Mouse (Mus musculus) heart, embryonic 13.5 days (tissue): ENCODE data around the gene Suv39h1. TPM values are rescaled to one million over a fixed set of nuclear protein-coding genes. Genes with fewer than 3 reads are reported as not detected.
A peak's percentile ranks its signal among the peaks of the same experiment; 100 is the strongest.
"Not testable (repeated sequence)": the region's sequence is repeated elsewhere in the genome, so short reads cannot be mapped to it uniquely, and the experiment has no call there.

Experiments used
- ATAC-seq: fragments of 200-750 bp; cut with Nextera tagmentation; 2 replicates; pipeline ENCODE4 v1.8.0; 2017; ENCODE audit warnings: moderate TSS enrichment; ENCODE audit not compliant: insufficient number of reproducible peaks, low FRiP score, low TSS enrichment; ENCODE audit errors: extremely low read depth
- H3K27ac ChIP-seq: fragments of 300-500 bp; sonication (generic); replicated peaks from 2 replicates; pipeline ENCODE4 v1.5.1; 2015; ENCODE audit warnings: moderate library complexity, mild to moderate bottlenecking, inconsistent platforms
- H3K27me3 ChIP-seq: fragments of 300-500 bp; sonication (generic); replicated peaks from 2 replicates; pipeline ENCODE4 v1.6.1; 2015; ENCODE audit warnings: mild to moderate bottlenecking, inconsistent platforms
- H3K36me3 ChIP-seq: fragments of 300-500 bp; sonication (generic); 2 replicates; pipeline ENCODE4 v1.6.1; 2015; ENCODE audit warnings: mild to moderate bottlenecking, inconsistent platforms
- H3K4me1 ChIP-seq: fragments of 300-500 bp; sonication (generic); 2 replicates; pipeline ENCODE4 v1.6.1; 2015; ENCODE audit warnings: inconsistent platforms
- H3K4me2 ChIP-seq: fragments of 300-500 bp; sonication (generic); 2 replicates; pipeline ENCODE4 v1.6.1; 2015; ENCODE audit warnings: inconsistent platforms, mild to moderate bottlenecking, moderate library complexity
- H3K4me3 ChIP-seq: fragments of 300-500 bp; sonication (generic); 2 replicates; pipeline ENCODE4 v1.5.1; 2015; ENCODE audit warnings: moderate library complexity, mild to moderate bottlenecking, inconsistent platforms
- H3K9ac ChIP-seq: fragments of 300-500 bp; sonication (generic); 2 replicates; pipeline ENCODE4 v1.6.1; 2015; ENCODE audit warnings: inconsistent platforms, mild to moderate bottlenecking, moderate library complexity
- H3K9me3 ChIP-seq: fragments of 300-500 bp; sonication (generic); 2 replicates; pipeline ENCODE4 v1.6.1; 2016; ENCODE audit warnings: inconsistent platforms
- WGBS: fragments of 180-500 bp; shearing (Covaris S2); methylation state at CpG from one replicate; pipeline ENCODE4 v1.1.7; 2015; ENCODE audit warnings: mixed read lengths; 5-methylcytosine and 5-hydroxymethylcytosine counted together
- polyA plus RNA-seq: library from polyadenylated mRNA; unstranded; fragments of >200 nt; fragmentation: Nextera tagmentation; extraction: Ambion mirVana; gene quantifications from 2 replicates; pipeline ENCODE4 v1.2.1, GENCODE M21; 2015

Gene Suv39h1
- polyA plus RNA-seq, 1 experiment from 2014 or later = 34.4 TPM

GRCm38 (mm10) chrX:8090954-8091347 is 16.4 kb upstream of the Suv39h1 start:
- H3K4me2 ChIP-seq, H3K27me3 ChIP-seq, H3K9ac ChIP-seq, H3K27ac ChIP-seq, H3K36me3 ChIP-seq, H3K4me1 ChIP-seq, H3K9me3 ChIP-seq, H3K4me3 ChIP-seq, ATAC-seq: not testable (repeated sequence)
- 92% methylated on average over 4 of the region's 5 CpGs for WGBS

GRCm38 (mm10) chrX:8090346-8090953 is 15.9 kb upstream of the Suv39h1 start, which contains the start of gene Was:
Gene Was (minus strand): TSS chrX:8090498.
- H3K9ac ChIP-seq = no peak within 1 kb of the TSS
- H3K36me3 ChIP-seq = no peaks in the 10 kb centered on the region
- H3K27me3 ChIP-seq = no peaks in the 10 kb centered on the region
- no peak for ATAC-seq
- no peaks in the 10 kb centered on the region for H3K9me3 ChIP-seq
- no peak within 1 kb of the TSS for H3K4me3 ChIP-seq
- no peak within 1 kb of the TSS for H3K4me2 ChIP-seq
- no peaks in the 10 kb centered on the region for H3K4me1 ChIP-seq
- no peak within 1 kb of the TSS for H3K27ac ChIP-seq
- 76% methylated on average over 14 of the region's 14 CpGs for WGBS

DNA sequence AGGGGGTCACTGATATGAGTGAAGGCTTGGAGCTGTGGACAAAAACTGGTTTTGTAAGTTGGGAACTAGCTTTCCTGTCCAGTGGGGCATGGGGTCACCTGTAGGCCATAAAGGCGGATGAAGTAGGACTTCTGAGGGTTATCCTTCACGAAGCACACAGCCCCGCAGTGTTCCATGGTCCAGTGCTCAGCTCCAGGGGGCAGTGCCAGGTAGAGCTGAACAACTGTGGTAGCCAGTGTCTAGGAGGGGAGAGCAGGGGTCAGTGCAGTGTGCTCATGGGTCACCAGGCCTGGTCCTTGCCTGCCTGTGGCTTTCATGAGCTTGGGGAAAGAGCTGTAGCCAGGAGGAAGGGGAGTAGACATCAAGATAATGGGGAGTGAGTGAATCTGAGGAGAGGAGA is 15.2 kb upstream of the Suv39h1 start:
- Histone ChIP-seq H3K27me3 (no peaks in the 10 kb centered on the region), H3K4me3 (no peak overlapping the region), H3K27ac (no peak overlapping the region), H3K4me2 (no peak overlapping the region), H3K9ac (no peak overlapping the region), H3K9me3 (no peaks in the 10 kb centered on the region), H3K4me1 (no peaks in the 10 kb centered on the region), H3K36me3 (no peaks in the 10 kb centered on the region)
- no peak for ATAC-seq
- 91% methylated on average over 3 of the region's 3 CpGs for WGBS

GRCm38 (mm10) chrX:8085611-8086010 is 11.1 kb upstream of the Suv39h1 start:
- no peaks in the 10 kb centered on the region for H3K9me3 ChIP-seq
- WGBS = 73% methylated on average over 8 of the region's 8 CpGs
- H3K27me3 ChIP-seq = no peaks in the 10 kb centered on the region
- H3K9ac ChIP-seq = no peak overlapping the region
- no peak overlapping the region for H3K4me2 ChIP-seq
- H3K4me3 ChIP-seq = no peak overlapping the region
- H3K36me3 ChIP-seq = no peaks in the 10 kb centered on the region
- no peak overlapping the region for H3K27ac ChIP-seq
- no peaks in the 10 kb centered on the region for H3K4me1 ChIP-seq
- no peak for ATAC-seq

DNA sequence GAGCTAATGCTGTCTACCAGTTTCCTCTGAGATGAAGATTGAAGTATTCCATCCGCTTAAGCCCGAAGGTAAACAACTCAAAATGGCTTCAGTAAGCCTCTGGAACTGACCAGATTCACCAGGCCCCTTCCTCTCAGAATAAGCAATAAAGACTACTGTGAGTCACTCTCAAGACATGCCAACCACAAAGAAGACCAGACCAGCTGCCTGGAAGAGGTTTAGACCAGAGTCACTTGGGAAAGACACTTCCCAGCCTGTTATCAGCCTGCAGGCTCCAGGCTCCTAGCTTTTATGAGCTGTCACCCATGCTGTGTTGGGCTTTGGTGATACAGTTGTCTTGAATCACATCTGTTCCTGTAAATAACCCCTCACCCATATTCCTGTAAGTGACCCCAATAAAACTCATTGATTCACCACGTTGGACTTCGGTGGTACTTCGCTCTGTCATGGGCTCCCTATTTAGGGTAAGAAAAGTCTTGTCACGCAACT is 10.3 kb upstream of the Suv39h1 start:
- Histone ChIP-seq H3K4me2 (no peak overlapping the region), H3K9ac (no peak overlapping the region), H3K9me3 (no peaks in the 10 kb centered on the region), H3K4me3 (no peak overlapping the region), H3K27me3 (no peaks in the 10 kb centered on the region), H3K36me3 (no peaks in the 10 kb centered on the region), H3K27ac (no peak overlapping the region), H3K4me1 (no peaks in the 10 kb centered on the region)
- no peak for ATAC-seq
- 75% methylated on average over 6 of the region's 6 CpGs for WGBS

GRCm38 (mm10) chrX:8075104-8075503 is 544 bp upstream of the Suv39h1 start:
- 18% methylated on average over 3 of the region's 3 CpGs for WGBS
- Histone ChIP-seq H3K27ac (peak overlapping the region; percentile 62), H3K9ac (peak overlapping the region; percentile 72), H3K4me2 (peak overlapping the region; percentile 70), H3K4me1 (peaks cover 8% of the 10 kb centered on the region), H3K4me3 (peak overlapping the region; percentile 69), H3K27me3 (no peaks in the 10 kb centered on the region), H3K36me3 (peaks cover 19% of the 10 kb centered on the region), H3K9me3 (no peaks in the 10 kb centered on the region)
- no peak for ATAC-seq

- Histone ChIP-seq H3K27me3 (no peaks in the 10 kb centered on the region), H3K4me3 (peak overlapping the region; percentile 69), H3K9me3 (no peaks in the 10 kb centered on the region), H3K9ac (peak overlapping the region; percentile 85), H3K4me1 (peaks cover 8% of the 10 kb centered on the region), H3K27ac (peak overlapping the region; percentile 89), H3K4me2 (peak overlapping the region; percentile 69), H3K36me3 (peaks cover 31% of the 10 kb centered on the region)
- WGBS = 8% methylated on average over 35 of the region's 64 CpGs
- peak; percentile 43; the same call in 1 of the 2 replicates for ATAC-seq
These were observed 605 bp downstream of the Suv39h1 start for GRCm38 (mm10) chrX:8073881-8074429.

- no peak for ATAC-seq
- Histone ChIP-seq H3K4me3 (no peak overlapping the region), H3K4me2 (no peak overlapping the region), H3K4me1 (peaks cover 5% of the 10 kb centered on the region; the same call in 1 of the 2 replicates), H3K9ac (no peak overlapping the region), H3K27ac (no peak overlapping the region), H3K9me3 (no peaks in the 10 kb centered on the region), H3K36me3 (peaks cover 78% of the 10 kb centered on the region), H3K27me3 (no peaks in the 10 kb centered on the region)
- 92% methylated on average over 1 of the region's 1 CpGs for WGBS
These were observed 5.4 kb downstream of the Suv39h1 start for GRCm38 (mm10) chrX:8069166-8069565.

DNA sequence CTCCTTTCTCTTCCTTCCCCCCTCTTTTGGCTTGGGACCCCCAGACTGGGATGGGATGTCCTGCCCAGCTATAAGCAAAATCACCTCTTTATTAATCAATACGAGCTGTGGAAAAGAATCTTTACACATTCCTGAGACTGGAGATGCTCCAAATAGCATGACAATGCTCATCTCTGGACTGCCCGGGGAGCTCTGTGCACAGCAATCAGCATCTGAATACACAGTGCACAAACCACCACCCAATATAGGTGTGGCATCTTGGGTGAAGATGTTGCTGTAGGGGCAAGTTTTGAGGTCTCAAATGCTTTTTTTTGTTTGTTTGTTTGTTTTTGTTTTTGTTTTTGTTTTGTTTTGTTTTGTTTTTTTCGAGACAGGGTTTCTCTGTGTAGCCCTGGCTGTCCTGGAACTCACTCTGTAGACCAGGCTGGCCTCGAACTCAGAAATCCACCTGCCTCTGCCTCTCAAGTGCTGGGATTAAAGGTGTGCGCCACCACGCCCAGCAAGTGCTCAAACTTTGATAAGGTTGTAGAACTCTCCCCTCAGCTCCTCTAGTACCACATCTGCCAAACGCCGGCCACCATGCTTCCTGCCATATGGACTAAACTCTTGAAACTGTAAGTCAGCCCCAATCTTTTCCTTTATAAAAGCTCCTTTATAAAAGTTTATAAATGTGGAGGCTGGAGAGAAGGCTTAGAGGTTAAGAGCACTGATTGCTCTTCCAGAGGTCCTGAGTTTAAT is 23.3 kb downstream of the Suv39h1 start:
- not testable (repeated sequence) for ATAC-seq, H3K4me1 ChIP-seq, H3K27ac ChIP-seq, H3K4me2 ChIP-seq, H3K9me3 ChIP-seq, H3K4me3 ChIP-seq, H3K9ac ChIP-seq, H3K36me3 ChIP-seq, H3K27me3 ChIP-seq
- WGBS = 73% methylated on average over 8 of the region's 8 CpGs

GRCm38 (mm10) chrX:8033009-8033408 is 41.6 kb downstream of the Suv39h1 start:
- ATAC-seq = no peak
- H3K9me3 ChIP-seq = no peaks in the 10 kb centered on the region
- WGBS = 57% methylated on average over 1 of the region's 1 CpGs
- no peak overlapping the region for H3K4me3 ChIP-seq
- H3K4me2 ChIP-seq = no peak overlapping the region
- H3K9ac ChIP-seq = no peak overlapping the region
- H3K36me3 ChIP-seq = no peaks in the 10 kb centered on the region
- no peaks in the 10 kb centered on the region for H3K4me1 ChIP-seq
- no peak overlapping the region for H3K27ac ChIP-seq
- H3K27me3 ChIP-seq = no peaks in the 10 kb centered on the region

GRCm38 (mm10) chrX:8026811-8027210 is 47.7 kb downstream of the Suv39h1 start:
- no peak overlapping the region for H3K4me2 ChIP-seq
- no peak for ATAC-seq
- no peak overlapping the region for H3K4me3 ChIP-seq
- WGBS = 61% methylated on average over 4 of the region's 4 CpGs
- no peak overlapping the region for H3K9ac ChIP-seq
- no peak overlapping the region for H3K27ac ChIP-seq
- H3K9me3 ChIP-seq = no peaks in the 10 kb centered on the region
- H3K4me1 ChIP-seq = no peaks in the 10 kb centered on the region
- no peaks in the 10 kb centered on the region for H3K36me3 ChIP-seq
- no peaks in the 10 kb centered on the region for H3K27me3 ChIP-seq
